Mouse (Mus musculus) kidney, adult 11 months (tissue): ENCODE data around the gene Adgrg1.

ENCODE experiments used
- DNase-seq: peaks from one replicate; pipeline ENCODE4 v3.0.0; 2022

The Adgrg1 gene

GRCm38 (mm10) chr8:94978131-94978530, 3.6 kb downstream of the Adgrg1 start:
- DNase-seq, result no peak

GRCm38 (mm10) chr8:94978593-94979319, 4.2 kb downstream of the Adgrg1 start:
- DNase-seq, result no peak

- DNase-seq, result peak; percentile 93
These were observed 5.6 kb downstream of the Adgrg1 start for GRCm38 (mm10) chr8:94980176-94980575.

GRCm38 (mm10) chr8:94980976-94981375, 6.4 kb downstream of the Adgrg1 start:
- peak; percentile 50 for DNase-seq

- no peak for DNase-seq
These were observed 7.3 kb downstream of the Adgrg1 start for GRCm38 (mm10) chr8:94981848-94982247.

GRCm38 (mm10) chr8:94983146-94983545, 8.6 kb downstream of the Adgrg1 start:
- DNase-seq, result no peak

GRCm38 (mm10) chr8:94983881-94984516, 9.4 kb downstream of the Adgrg1 start:
- peak; percentile 94 for DNase-seq

- DNase-seq, result no peak
These were observed 10.5 kb downstream of the Adgrg1 start for GRCm38 (mm10) chr8:94985023-94985422.

- DNase-seq, result peak; percentile 67
These were observed 12.1 kb downstream of the Adgrg1 start for GRCm38 (mm10) chr8:94986676-94987075.

GRCm38 (mm10) chr8:94987553-94987952, 13.0 kb downstream of the Adgrg1 start:
- no peak for DNase-seq

- DNase-seq, result peak; percentile 40
These were observed 14.1 kb downstream of the Adgrg1 start for GRCm38 (mm10) chr8:94988619-94989018.

GRCm38 (mm10) chr8:94989711-94990110, 15.2 kb downstream of the Adgrg1 start:
- peak; percentile 62 for DNase-seq

GRCm38 (mm10) chr8:94990598-94991453, 16.3 kb downstream of the Adgrg1 start:
- DNase-seq, result no peak

GRCm38 (mm10) chr8:94991454-94991994, 17.0 kb downstream of the Adgrg1 start:
- no peak for DNase-seq

- DNase-seq, result no peak
These were observed 17.5 kb downstream of the Adgrg1 start for GRCm38 (mm10) chr8:94992010-94992409.

- peak; percentile 74 for DNase-seq
These were observed 18.0 kb downstream of the Adgrg1 start for GRCm38 (mm10) chr8:94992534-94992933.

- no peak for DNase-seq
These were observed 18.6 kb downstream of the Adgrg1 start for GRCm38 (mm10) chr8:94992996-94993724.

GRCm38 (mm10) chr8:94994006-94994405, 19.5 kb downstream of the Adgrg1 start:
- DNase-seq, result peak; percentile 67

- DNase-seq, result no peak
These were observed 20.0 kb downstream of the Adgrg1 start for GRCm38 (mm10) chr8:94994510-94994909.

GRCm38 (mm10) chr8:94995336-94995893, 20.9 kb downstream of the Adgrg1 start:
- no peak for DNase-seq

- no peak for DNase-seq
These were observed 21.5 kb downstream of the Adgrg1 start for GRCm38 (mm10) chr8:94996037-94996436.
